Mouse (Mus musculus) adrenal gland, postnatal 14 days (tissue): Measurements from ENCODE around the gene Exosc9. TPM values are rescaled to one million over a fixed set of nuclear protein-coding genes. Genes with fewer than 3 reads are reported as not detected.
A peak's percentile ranks its signal among the peaks of the same experiment; 100 is the strongest.
"Not testable (repeated sequence)": the region's sequence is repeated elsewhere in the genome, so short reads cannot be mapped to it uniquely, and the experiment has no call there.

Experiments
- DNase-seq: peaks from one replicate; pipeline ENCODE4 v3.0.0; 2021; ENCODE audit warnings: mixed read lengths
- total RNA-seq: library from RNA; stranded (reverse); gene quantifications from 2 replicates; pipeline ENCODE4 v1.2.3, GENCODE M21; 2021

The Exosc9 gene
- total RNA-seq, 1 experiment from 2014 or later, result 30.2 TPM

GRCm38 (mm10) chr3:36551851-36552384 lies 488 bp upstream of the Exosc9 start:
- peak; percentile 27 for DNase-seq

GRCm38 (mm10) chr3:36557601-36558000 lies 5.2 kb downstream of the Exosc9 start:
- DNase-seq, result no peak

- no peak for DNase-seq
Observed at GRCm38 (mm10) chr3:36559606-36560005, 7.2 kb downstream of the Exosc9 start.

- no peak for DNase-seq
Observed at GRCm38 (mm10) chr3:36563666-36564065, 11.3 kb downstream of the Exosc9 start.

GRCm38 (mm10) chr3:36569836-36570235 lies 17.4 kb downstream of the Exosc9 start:
- DNase-seq, result no peak

- peak; percentile 54 for DNase-seq
Observed at GRCm38 (mm10) chr3:36571361-36571826, 19.0 kb downstream of the Exosc9 start.

- DNase-seq, result peak; percentile 99
Observed at GRCm38 (mm10) chr3:36571827-36572378, 19.5 kb downstream of the Exosc9 start, which contains the start of gene Ccna2. TSS of gene Ccna2 (minus strand) at chr3:36572150.

- DNase-seq, result no peak
Observed at GRCm38 (mm10) chr3:36598811-36599210, 46.4 kb downstream of the Exosc9 start.

GRCm38 (mm10) chr3:36599773-36600172 lies 47.4 kb downstream of the Exosc9 start:
- not testable (repeated sequence) for DNase-seq

GRCm38 (mm10) chr3:36605894-36606783 lies 53.7 kb downstream of the Exosc9 start:
- DNase-seq, result no peak

- DNase-seq, result peak; percentile 4
Observed at GRCm38 (mm10) chr3:36612687-36613086, 60.3 kb downstream of the Exosc9 start.

- peak; percentile 97 for DNase-seq
Observed at GRCm38 (mm10) chr3:36613202-36613907, 60.9 kb downstream of the Exosc9 start, which contains the start of gene Bbs7. TSS of gene Bbs7 (minus strand) at chr3:36613477.

GRCm38 (mm10) chr3:36613908-36614255 lies 61.5 kb downstream of the Exosc9 start:
- no peak for DNase-seq

Other genes starting within 250 kb of the Exosc9 start
- gene Anxa5, start 76.7 kb upstream of the Exosc9 start, total RNA-seq, result 409 and 424 TPM in 2 replicates
- gene 1810062G17Rik, start 76.7 kb upstream of the Exosc9 start, total RNA-seq, result 0.78 and 1.7 TPM in 2 replicates
- gene Gm11549, start 30.8 kb upstream of the Exosc9 start, total RNA-seq, result 0.23 TPM in 1 of 2 replicates, not detected in the other
- gene Ccna2, start 19.5 kb downstream of the Exosc9 start, total RNA-seq, result 28.7 and 30.6 TPM in 2 replicates
- 9.0 and 11.8 TPM in 2 replicates for gene Bbs7, start 60.9 kb downstream of the Exosc9 start, total RNA-seq
- gene Trpc3, start 137.6 kb downstream of the Exosc9 start, total RNA-seq, result 2.4 and 2.6 TPM in 2 replicates